Mouse (Mus musculus): Measurements from ENCODE around the gene Noct. TPM values are rescaled to one million over a fixed set of nuclear protein-coding genes. Genes with fewer than 3 reads are reported as not detected.

Gene Noct
- total and polyA plus RNA-seq, 3 experiments, result 17.8 to 26.7 TPM; not detected in 1

DNA sequence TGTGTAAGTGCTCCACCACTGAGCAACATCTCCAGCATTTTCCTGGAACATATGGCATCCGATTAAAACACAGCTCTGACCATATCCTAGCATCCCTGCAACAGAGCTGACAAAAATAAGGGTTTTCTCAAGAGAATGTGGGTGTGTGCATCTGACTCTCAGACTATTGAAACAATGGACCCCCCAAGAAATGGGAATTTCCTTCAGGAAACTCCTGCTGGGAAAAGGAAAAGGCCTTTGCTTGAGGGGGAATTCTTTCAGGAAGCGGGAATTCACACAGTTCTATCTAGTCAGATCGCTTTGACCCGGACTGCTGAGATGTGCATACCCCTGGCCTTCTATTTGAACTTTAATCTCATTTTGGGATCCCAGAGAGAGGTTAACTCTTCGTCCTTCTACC, 691 bp upstream of the Noct start:
- no peak for DNase-seq (ENCODE audit: low read depth, low spot score)
- peak overlapping the region; percentile 77 to 85 for H3K4me3 ChIP-seq (ENCODE audit: control insufficient read depth in 1 of 2, insufficient read depth in 1 of 2, low read depth in 2 of 2, low read length in 2 of 2)
- H3K9ac ChIP-seq (ENCODE audit: control insufficient read depth, low read depth, low read length, poor library complexity, severe bottlenecking), result peak overlapping the region; percentile 98
- H3K4me1 ChIP-seq (ENCODE audit: control insufficient read depth in 1 of 2, insufficient read depth in 2 of 2, low read length in 2 of 2), result peaks cover 8 to 27% of the 10 kb centered on the region in 2 experiments
- no peaks in the 10 kb centered on the region for H3K27me3 ChIP-seq (ENCODE audit: control insufficient read depth in 1 of 2, insufficient read depth in 2 of 2, low read length in 2 of 2)
- no peak for TF ChIP-seq MYC (IDR thresholded peaks at IDR 0.05; ENCODE audit: low read depth, low read length)
- no peak for TF ChIP-seq USF2 (IDR thresholded peaks at IDR 0.05; ENCODE audit: borderline replicate concordance in 1 of 2, insufficient read depth in 1 of 2, low read depth in 1 of 2, low read length in 2 of 2)
- TF ChIP-seq MEF2A (IDR thresholded peaks at IDR 0.05; ENCODE audit: extremely low read depth, insufficient replicate concordance, low read depth, low read length, poor library complexity, severe bottlenecking), result no peak
- no peak for TF ChIP-seq MYB (IDR thresholded peaks at IDR 0.05; ENCODE audit: low read depth, low read length)
- TF ChIP-seq ZMIZ1 (IDR thresholded peaks at IDR 0.05; ENCODE audit: low read depth, low read length), result no peak
- TF ChIP-seq POLR2AphosphoS5 (IDR thresholded peaks at IDR 0.05; ENCODE audit: borderline replicate concordance, low read depth, low read length), result no peak
- TF ChIP-seq POLR2AphosphoS2 (IDR thresholded peaks at IDR 0.05; ENCODE audit: low read length), result no peak
- TF ChIP-seq MAX (IDR thresholded peaks at IDR 0.05; ENCODE audit: low read length), result no peak
- TF ChIP-seq ZKSCAN1 (IDR thresholded peaks at IDR 0.05; ENCODE audit: low read depth, low read length), result no peak
- TF ChIP-seq ELF1 (IDR thresholded peaks at IDR 0.05; ENCODE audit: low read depth, low read length), result no peak
- TF ChIP-seq TCF12 (IDR thresholded peaks at IDR 0.05; ENCODE audit: low read depth, low read length), result no peak
- TF ChIP-seq SMC3 (IDR thresholded peaks at IDR 0.05; ENCODE audit: low read depth, low read length), result no peak
- no peak for TF ChIP-seq KAT2A (conservative IDR thresholded peaks at IDR 0.05; ENCODE audit: low read depth, low read length)
- no peak for TF ChIP-seq SIN3A (IDR thresholded peaks at IDR 0.05; ENCODE audit: low read length)
- no peak for TF ChIP-seq E2F4 (IDR thresholded peaks at IDR 0.05; ENCODE audit: borderline replicate concordance, low read depth, low read length)
- no peak for TF ChIP-seq RAD21 (IDR thresholded peaks at IDR 0.05; ENCODE audit: low read depth, low read length)
- no peak for TF ChIP-seq ZC3H11A (IDR thresholded peaks at IDR 0.05; ENCODE audit: low read depth, low read length)
- H3K27ac ChIP-seq (ENCODE audit: control insufficient read depth, low read depth, low read length), result peak overlapping the region; percentile 52; the same call in 1 of the 2 replicates
- peaks cover 0 to 37% of the 10 kb centered on the region in 2 experiments; a peak in 2 of 4 replicates for H3K36me3 ChIP-seq (ENCODE audit: control insufficient read depth in 1 of 2, insufficient read depth in 2 of 2, low read length in 2 of 2)
- H3K79me2 ChIP-seq (ENCODE audit: control insufficient read depth, insufficient read depth, low read length, poor library complexity), result peaks cover 29% of the 10 kb centered on the region
- H3K9me3 ChIP-seq (replicated peaks; ENCODE audit: insufficient read depth, low read length), result no peaks in the 10 kb centered on the region

GRCm38 (mm10) chr3:51225226-51225750, 1.0 kb downstream of the Noct start:
- H3K4me3 ChIP-seq (ENCODE audit: control insufficient read depth in 1 of 2, insufficient read depth in 1 of 2, low read depth in 2 of 2, low read length in 2 of 2), result peak overlapping the region; percentile 77 to 85
- H3K9ac ChIP-seq (ENCODE audit: control insufficient read depth, low read depth, low read length, poor library complexity, severe bottlenecking), result peak overlapping the region; percentile 98
- no peaks in the 10 kb centered on the region for H3K9me3 ChIP-seq (replicated peaks; ENCODE audit: insufficient read depth, low read length)
- peak overlapping the region; percentile 51 for H3K27ac ChIP-seq (ENCODE audit: control insufficient read depth, low read depth, low read length)
- peaks cover 13 to 42% of the 10 kb centered on the region in 2 experiments for H3K4me1 ChIP-seq (ENCODE audit: control insufficient read depth in 1 of 2, insufficient read depth in 2 of 2, low read length in 2 of 2)
- peak; percentile 54 for DNase-seq (ENCODE audit: low read depth, low spot score)
- no peaks in the 10 kb centered on the region for H3K27me3 ChIP-seq (ENCODE audit: control insufficient read depth in 1 of 2, insufficient read depth in 2 of 2, low read length in 2 of 2)
- peaks cover 35% of the 10 kb centered on the region for H3K79me2 ChIP-seq (ENCODE audit: control insufficient read depth, insufficient read depth, low read length, poor library complexity)
- H3K36me3 ChIP-seq (ENCODE audit: control insufficient read depth in 1 of 2, insufficient read depth in 2 of 2, low read length in 2 of 2), result peaks cover 0 to 54% of the 10 kb centered on the region in 2 experiments; a peak in 2 of 4 replicates
- TF ChIP-seq MYC (IDR thresholded peaks at IDR 0.05; ENCODE audit: low read depth, low read length) (no peak), MAX (IDR thresholded peaks at IDR 0.05; ENCODE audit: low read length) (0 out of 2 replicates have a peak, but pooled peaks have one; percentile 18), SIN3A (IDR thresholded peaks at IDR 0.05; ENCODE audit: low read length) (peak; percentile 35)
